Mouse (Mus musculus): Measurements from ENCODE around the gene Phb. TPM values are rescaled to one million over a fixed set of nuclear protein-coding genes. Genes with fewer than 3 reads are reported as not detected.

Phb gene
- total RNA-seq (2014; fragmentation: Nextera tagmentation) (120 and 179 TPM in 2 replicates), total RNA-seq (2017) (189 and 190 TPM in 2 replicates)

- ATAC-seq (replicated peaks; ENCODE audit: low FRiP score, low TSS enrichment, poor library complexity, severe bottlenecking) = peak; percentile 96
Observed at GRCm38 (mm10) chr11:95666529-95667149, at the start of gene Phb. Phb (plus strand) TSS chr11:95666957.

GRCm38 (mm10) chr11:95617785-95618465 lies 48.8 kb upstream of the Phb start:
- no peak for ATAC-seq (replicated peaks; ENCODE audit: low FRiP score, low TSS enrichment, poor library complexity, severe bottlenecking)

DNA sequence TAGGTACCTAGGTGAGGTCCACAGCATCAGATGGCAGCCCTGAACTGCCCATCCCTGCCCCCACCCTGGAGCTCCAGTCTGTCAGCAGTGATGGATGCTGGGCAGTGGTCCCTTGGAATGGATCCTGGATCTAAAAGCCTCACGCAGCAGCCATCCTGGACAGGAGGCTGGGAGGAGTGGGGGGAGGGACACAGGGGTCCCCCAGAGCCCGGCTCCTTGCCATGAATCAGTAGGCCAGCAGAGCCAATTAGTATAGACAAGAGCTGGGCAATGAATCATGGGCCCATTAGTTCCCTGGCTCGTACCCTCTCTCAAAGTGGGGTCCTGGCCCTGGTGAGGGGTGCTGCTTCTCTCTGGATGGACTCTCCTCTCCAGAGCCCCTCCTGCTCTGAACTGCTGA lies 47.7 kb upstream of the Phb start:
- no peak for ATAC-seq (replicated peaks; ENCODE audit: low FRiP score, low TSS enrichment, poor library complexity, severe bottlenecking)

DNA sequence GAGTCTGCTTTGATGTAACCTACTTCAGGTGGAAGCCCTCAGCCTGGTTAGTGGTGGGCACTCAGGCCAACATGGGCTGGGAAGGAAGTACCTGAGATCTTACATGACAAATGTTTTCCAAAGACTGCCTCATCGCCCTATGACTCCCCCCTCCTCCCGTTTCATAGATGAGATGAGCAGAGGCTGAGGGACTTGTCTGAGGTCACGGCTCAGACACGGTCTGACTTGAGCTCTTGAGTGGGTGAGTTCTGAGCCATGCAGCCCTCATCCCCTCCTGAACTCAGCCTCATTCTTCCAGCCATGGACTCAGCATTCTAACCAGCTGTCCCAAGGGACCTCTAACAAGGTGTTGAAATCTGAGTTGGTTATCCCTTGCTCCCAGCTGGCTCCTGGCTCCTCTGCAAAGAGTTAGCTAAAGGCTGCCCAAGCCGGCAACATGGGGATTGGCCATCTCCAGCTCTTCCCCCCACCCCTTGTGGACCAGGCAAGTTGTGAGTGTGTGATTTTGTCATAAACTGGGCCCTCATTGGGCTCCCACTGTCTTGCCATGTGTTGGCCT lies 46.8 kb upstream of the Phb start:
- ATAC-seq (replicated peaks; ENCODE audit: low FRiP score, low TSS enrichment, poor library complexity, severe bottlenecking) = no peak

DNA sequence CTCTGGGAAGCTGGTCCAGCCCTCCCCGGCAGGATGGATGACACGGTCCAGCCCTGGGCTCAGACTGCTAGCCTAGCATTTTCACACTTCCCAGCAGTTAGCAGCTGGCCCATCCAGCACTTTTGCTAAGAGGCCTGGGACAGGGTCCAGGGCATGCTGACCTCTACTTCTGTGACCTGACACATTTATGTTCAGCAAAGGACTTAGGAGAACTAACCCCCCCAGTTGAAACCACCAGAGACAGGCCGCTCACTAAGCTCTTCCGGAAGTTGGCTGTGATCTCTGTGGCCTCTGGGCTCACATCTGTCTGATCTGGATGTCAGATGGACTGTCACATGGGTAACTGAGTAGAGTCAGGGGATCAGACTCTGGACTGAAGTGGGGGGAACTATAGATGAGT lies 45.7 kb upstream of the Phb start:
- no peak for ATAC-seq (replicated peaks; ENCODE audit: low FRiP score, low TSS enrichment, poor library complexity, severe bottlenecking)

- no peak for ATAC-seq (replicated peaks; ENCODE audit: low FRiP score, low TSS enrichment, poor library complexity, severe bottlenecking)
Observed at GRCm38 (mm10) chr11:95621541-95622130, 45.1 kb upstream of the Phb start.

- no peak for ATAC-seq (replicated peaks; ENCODE audit: low FRiP score, low TSS enrichment, poor library complexity, severe bottlenecking)
Observed at GRCm38 (mm10) chr11:95622426-95622825, 44.3 kb upstream of the Phb start.

- no peak for ATAC-seq (replicated peaks; ENCODE audit: low FRiP score, low TSS enrichment, poor library complexity, severe bottlenecking)
Observed at GRCm38 (mm10) chr11:95630558-95630957, 36.2 kb upstream of the Phb start.

DNA sequence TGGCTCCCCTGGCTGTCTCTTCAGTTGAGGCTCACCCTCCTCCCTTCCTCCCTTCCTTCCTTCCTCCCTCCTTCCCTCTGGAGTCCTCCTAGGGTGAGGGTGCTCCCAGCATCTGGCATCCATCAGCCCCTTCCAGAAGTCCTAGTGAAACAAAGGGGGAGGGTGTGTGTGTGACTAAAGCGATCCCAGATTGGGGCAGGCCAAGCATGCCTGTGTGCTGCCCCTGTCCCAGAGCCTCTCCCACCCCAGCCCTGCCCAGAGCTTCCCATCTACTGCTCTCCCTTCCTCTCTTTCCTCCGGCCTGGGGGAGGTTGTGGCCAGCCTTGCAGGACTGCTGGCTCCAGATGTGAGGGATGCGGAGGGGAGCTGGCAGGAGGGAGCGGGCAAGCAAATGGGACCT lies 35.5 kb upstream of the Phb start:
- ATAC-seq (replicated peaks; ENCODE audit: low FRiP score, low TSS enrichment, poor library complexity, severe bottlenecking) = no peak

GRCm38 (mm10) chr11:95632474-95632873 lies 34.3 kb upstream of the Phb start:
- no peak for ATAC-seq (replicated peaks; ENCODE audit: low FRiP score, low TSS enrichment, poor library complexity, severe bottlenecking)

DNA sequence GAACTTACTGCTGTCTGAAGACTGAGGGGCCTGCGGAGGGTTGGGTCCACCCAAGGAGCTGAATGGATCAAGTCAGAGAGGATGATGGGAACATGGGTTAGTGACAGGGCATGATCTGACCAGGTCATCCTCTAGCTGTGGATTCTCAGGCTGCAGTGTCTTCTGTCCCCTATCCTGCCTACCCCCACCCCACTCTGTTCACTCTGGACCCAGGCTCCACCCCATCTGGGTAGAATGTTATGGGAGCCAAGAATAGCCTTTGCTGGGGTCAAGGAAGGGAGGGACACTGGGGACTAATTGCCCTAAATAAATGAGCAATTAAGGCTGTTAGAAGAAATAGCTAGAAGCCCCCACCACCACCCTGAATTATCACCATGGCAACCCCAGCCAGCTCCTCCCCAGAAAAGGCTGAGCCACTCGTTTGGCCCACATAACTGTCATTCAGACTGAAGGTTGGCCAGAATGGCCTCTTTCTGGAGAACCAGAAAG lies 33.2 kb upstream of the Phb start:
- ATAC-seq (replicated peaks; ENCODE audit: low FRiP score, low TSS enrichment, poor library complexity, severe bottlenecking) = no peak

DNA sequence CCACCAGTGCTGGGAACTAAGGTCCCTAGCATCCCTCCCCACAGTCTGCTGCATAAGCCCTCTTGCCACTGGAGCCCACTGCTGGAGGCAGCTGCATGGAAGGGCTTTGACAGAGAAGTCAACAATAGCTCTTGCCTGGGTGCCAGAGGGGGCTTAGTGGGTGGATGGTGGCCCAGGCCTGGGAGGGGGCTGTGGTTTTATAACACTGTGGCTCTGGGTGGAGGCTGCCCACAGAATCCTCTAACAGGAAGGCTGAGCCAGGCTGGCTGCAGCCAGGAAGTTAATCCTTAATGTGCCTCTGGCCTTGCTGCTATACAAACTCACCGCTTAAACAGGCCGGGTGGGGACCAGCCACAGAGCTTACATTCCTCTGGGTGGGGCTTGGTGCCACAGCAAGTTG lies 31.7 kb upstream of the Phb start:
- ATAC-seq (replicated peaks; ENCODE audit: low FRiP score, low TSS enrichment, poor library complexity, severe bottlenecking) = no peak

DNA sequence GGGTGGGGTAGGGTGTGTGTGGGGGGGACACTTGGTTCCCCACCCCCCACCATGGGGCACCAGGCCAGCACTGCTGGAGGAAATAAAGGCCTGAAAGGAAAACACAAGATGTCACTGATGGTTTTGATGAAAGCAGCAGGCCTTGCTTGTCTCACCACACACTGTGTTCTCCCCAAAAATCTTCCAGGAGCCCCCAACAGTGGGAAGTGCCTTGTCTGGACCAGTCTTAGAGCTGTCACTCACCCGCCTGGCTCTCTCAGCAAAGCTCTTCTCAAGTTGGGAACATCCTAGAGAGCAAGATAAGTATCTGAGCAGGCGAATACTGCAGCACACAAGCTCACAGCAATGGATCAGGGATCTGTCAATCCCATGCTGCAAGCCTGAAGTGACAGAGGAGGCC lies 26.0 kb upstream of the Phb start:
- no peak for ATAC-seq (replicated peaks; ENCODE audit: low FRiP score, low TSS enrichment, poor library complexity, severe bottlenecking)

DNA sequence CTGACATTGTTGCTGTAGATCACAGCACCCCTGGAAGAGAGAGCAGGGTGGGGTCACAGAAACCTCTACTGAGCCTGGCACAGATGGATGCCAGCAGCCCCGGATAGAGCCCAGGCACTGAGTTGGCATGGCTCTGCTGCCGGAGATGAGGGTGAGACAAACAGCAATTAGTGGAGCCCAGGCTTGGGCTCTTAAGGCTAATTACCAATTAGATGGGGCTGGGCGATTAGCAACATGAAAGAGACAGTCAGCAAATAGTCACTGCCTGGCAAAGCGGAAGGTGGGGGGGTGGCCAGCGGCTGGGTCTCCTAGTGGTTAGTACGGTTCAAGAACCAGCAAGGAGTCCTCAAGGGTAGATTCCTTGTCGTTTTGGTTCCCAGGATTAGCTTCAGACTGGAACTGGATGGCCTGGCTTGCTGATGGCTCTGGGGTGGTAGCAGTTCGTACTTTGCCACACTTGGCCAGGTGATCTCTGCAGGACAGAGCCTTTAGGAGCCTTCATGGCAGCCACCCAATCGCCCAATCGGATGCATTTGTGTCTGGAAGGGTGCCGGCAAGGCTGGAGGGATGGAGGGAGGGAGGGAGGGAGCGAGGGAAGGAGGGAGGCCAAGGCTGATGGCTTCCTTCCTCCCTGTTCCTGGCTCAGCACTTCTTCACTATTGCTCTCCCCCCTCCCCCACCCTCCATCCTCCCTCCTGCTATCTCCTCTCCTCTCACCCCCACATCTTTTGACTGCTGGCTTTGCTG lies 24.1 kb upstream of the Phb start:
- ATAC-seq (replicated peaks; ENCODE audit: low FRiP score, low TSS enrichment, poor library complexity, severe bottlenecking) = no peak

DNA sequence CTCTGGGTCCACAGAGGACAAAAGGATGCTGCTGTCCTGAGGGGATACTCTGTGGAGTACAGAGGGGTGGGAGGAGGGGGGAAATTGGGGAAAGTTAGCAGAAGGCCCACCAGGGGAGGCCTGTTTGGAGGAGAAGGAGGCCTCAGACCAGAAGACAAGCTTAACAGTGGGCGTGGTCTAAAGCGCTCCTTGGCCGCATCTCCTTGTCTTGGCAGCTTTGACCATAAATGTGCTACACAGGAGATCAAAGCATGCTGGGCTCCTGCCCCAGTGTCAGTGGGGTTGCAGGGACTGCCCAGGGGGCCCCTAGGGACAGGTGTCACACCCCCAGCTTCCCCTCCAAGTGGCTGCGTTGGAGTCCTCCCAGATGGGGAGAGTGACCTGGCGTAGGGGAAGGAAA lies 22.9 kb upstream of the Phb start:
- ATAC-seq (replicated peaks; ENCODE audit: low FRiP score, low TSS enrichment, poor library complexity, severe bottlenecking) = no peak

GRCm38 (mm10) chr11:95644381-95644780 lies 22.4 kb upstream of the Phb start:
- ATAC-seq (replicated peaks; ENCODE audit: low FRiP score, low TSS enrichment, poor library complexity, severe bottlenecking) = no peak

- no peak for ATAC-seq (replicated peaks; ENCODE audit: low FRiP score, low TSS enrichment, poor library complexity, severe bottlenecking)
Observed at GRCm38 (mm10) chr11:95645397-95646153, 21.2 kb upstream of the Phb start.

DNA sequence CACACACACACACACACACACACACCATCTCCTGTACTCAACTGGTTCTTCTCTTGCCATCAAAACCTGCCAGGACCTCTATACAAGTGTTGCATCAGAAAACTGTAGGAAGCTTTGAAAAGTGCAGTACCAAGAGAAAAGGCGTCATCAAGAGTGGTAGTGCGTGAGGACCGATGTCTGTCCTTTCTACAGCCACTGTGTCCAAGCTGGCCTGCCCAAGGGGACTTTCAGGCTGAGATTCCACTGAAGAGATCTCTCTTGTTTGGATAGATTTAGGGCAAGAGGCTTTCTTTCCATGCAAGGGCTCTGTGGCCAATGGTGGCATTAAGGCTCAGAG lies 20.6 kb upstream of the Phb start:
- ATAC-seq (replicated peaks; ENCODE audit: low FRiP score, low TSS enrichment, poor library complexity, severe bottlenecking) = no peak

DNA sequence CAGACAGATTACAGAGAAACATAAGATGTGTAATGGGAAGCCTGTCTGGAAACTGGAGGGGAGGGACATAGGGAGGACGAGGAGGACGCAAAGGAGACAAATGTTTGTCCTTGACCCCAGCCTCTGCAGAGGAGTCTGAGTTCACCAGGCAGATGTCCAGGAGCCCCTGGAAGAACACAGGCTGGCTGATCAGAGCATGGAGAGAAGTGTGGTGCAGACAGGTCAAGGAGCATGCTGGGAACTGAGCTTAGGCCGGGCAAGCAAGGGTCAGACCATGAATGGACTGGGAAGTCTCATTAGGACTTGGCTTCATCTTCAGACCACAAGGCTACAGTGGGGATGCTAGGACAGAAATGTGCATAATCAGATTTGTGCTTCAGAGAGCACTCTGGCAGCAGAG lies 19.0 kb upstream of the Phb start:
- ATAC-seq (replicated peaks; ENCODE audit: low FRiP score, low TSS enrichment, poor library complexity, severe bottlenecking) = no peak

All from megakaryocyte-erythroid progenitor cell, adult 5-6 weeks (primary cell).